Mouse (Mus musculus) liver, embryonic 14.5 days (tissue): ENCODE results near the gene Btbd9.

Experiments used
- CTCF ChIP-seq: IDR thresholded peaks from 2 replicates; pipeline ENCODE4 v1.5.1; 2016; ENCODE audit warnings: antibody characterized with exemption, low read depth, control low read depth
- EP300 ChIP-seq: IDR thresholded peaks from 2 replicates; pipeline ENCODE4 v1.6.1; 2016; ENCODE audit warnings: antibody characterized with exemption, low read depth

DNA sequence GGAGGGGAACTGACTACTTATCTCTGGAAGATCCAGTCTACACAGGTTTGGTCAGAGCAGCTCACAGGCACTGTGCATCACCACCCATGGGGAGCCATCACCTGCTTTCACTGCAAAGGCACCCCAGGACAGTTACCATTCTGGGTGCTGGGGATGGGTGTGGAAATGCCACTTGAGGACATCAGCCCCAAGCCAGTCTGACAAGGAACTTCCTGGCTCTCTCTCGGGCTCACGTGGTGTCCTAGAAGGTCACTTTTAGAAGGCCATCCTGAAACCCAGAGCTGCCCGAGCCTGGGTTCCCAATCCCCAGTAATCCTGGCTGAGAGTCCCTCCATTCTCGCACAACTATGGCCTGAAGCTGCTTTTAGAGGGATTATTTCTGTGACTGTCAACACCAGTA is 360.5 kb downstream of the Btbd9 start:
- TF ChIP-seq CTCF (no peak), EP300 (no peak)
